Mouse (Mus musculus) left cerebral cortex, adult 18-20 months (tissue): ENCODE data around the gene Olfr68. TPM values are rescaled to one million over a fixed set of nuclear protein-coding genes. Genes with fewer than 3 reads are reported as not detected.
"Not testable (repeated sequence)": the region's sequence is repeated elsewhere in the genome, so short reads cannot be mapped to it uniquely, and the experiment has no call there.

Experiments used
- DNase-seq, 2 experiments: peaks; one replicate each; pipeline ENCODE4 v3.0.0; 2021 to 2022; ENCODE audit warnings: low spot score in 2 of 2, mixed read lengths in 1 of 2
- long read RNA-seq, 2 experiments: library from polyadenylated mRNA; stranded (forward); transcript quantifications; one replicate each; pipeline ENCODE4 v2.0.0; 2021
- total RNA-seq, 2 experiments: library from RNA; stranded (reverse); gene quantifications; 2 replicates each; pipeline ENCODE4 v1.2.3; 2021

Gene Olfr68
- total RNA-seq = not detected
- long read RNA-seq, experiment 1 = 0 reads
- long read RNA-seq, experiment 2 = 0 reads

GRCm38 (mm10) chr7:103779598-103779997 lies at the start of gene Olfr68:
Gene Olfr68, minus strand, starts transcription at chr7:103779698.
- DNase-seq = no peak

- DNase-seq = no peak
Observed at GRCm38 (mm10) chr7:103827808-103828207, 48.3 kb upstream of the Olfr68 start, which contains the start of gene Hbb-bs. Gene Hbb-bs, minus strand, starts transcription at chr7:103828096.

GRCm38 (mm10) chr7:103827139-103827538 lies 47.6 kb upstream of the Olfr68 start:
- not testable (repeated sequence) for DNase-seq

GRCm38 (mm10) chr7:103826255-103826887 lies 46.9 kb upstream of the Olfr68 start:
- DNase-seq = no peak

GRCm38 (mm10) chr7:103825536-103826254 lies 46.2 kb upstream of the Olfr68 start:
- no peak for DNase-seq

- no peak for DNase-seq
Observed at GRCm38 (mm10) chr7:103824597-103824996, 45.1 kb upstream of the Olfr68 start.

- DNase-seq = not testable (repeated sequence)
Observed at GRCm38 (mm10) chr7:103815085-103815484, 35.6 kb upstream of the Olfr68 start.

GRCm38 (mm10) chr7:103813766-103814165 lies 34.3 kb upstream of the Olfr68 start, which contains the start of gene Hbb-bt:
Gene Hbb-bt, minus strand, starts transcription at chr7:103813996.
- DNase-seq = no peak

- not testable (repeated sequence) for DNase-seq
Observed at GRCm38 (mm10) chr7:103813152-103813551, 33.7 kb upstream of the Olfr68 start.

- no peak for DNase-seq
Observed at GRCm38 (mm10) chr7:103812174-103812573, 32.7 kb upstream of the Olfr68 start.

- no peak for DNase-seq
Observed at GRCm38 (mm10) chr7:103811223-103811845, 31.8 kb upstream of the Olfr68 start.

GRCm38 (mm10) chr7:103810746-103811145 lies 31.2 kb upstream of the Olfr68 start:
- DNase-seq = no peak

GRCm38 (mm10) chr7:103810296-103810695 lies 30.8 kb upstream of the Olfr68 start:
- no peak for DNase-seq

- no peak for DNase-seq
Observed at GRCm38 (mm10) chr7:103809801-103810155, 30.3 kb upstream of the Olfr68 start.

- no peak for DNase-seq
Observed at GRCm38 (mm10) chr7:103808971-103809800, 29.7 kb upstream of the Olfr68 start.

- DNase-seq = not testable (repeated sequence)
Observed at GRCm38 (mm10) chr7:103808120-103808519, 28.6 kb upstream of the Olfr68 start.

- DNase-seq = peak; percentile 11 to 26
Observed at GRCm38 (mm10) chr7:103806856-103807255, 27.4 kb upstream of the Olfr68 start.

- DNase-seq = no peak
Observed at GRCm38 (mm10) chr7:103792669-103793388, 13.3 kb upstream of the Olfr68 start.

GRCm38 (mm10) chr7:103791721-103792120 lies 12.2 kb upstream of the Olfr68 start, which contains the start of gene Olfr67:
Gene Olfr67, minus strand, starts transcription at chr7:103791821.
- no peak for DNase-seq

- DNase-seq = not testable (repeated sequence)
Observed at GRCm38 (mm10) chr7:103777652-103778051, 1.8 kb downstream of the Olfr68 start.
